Mouse (Mus musculus) neural tube, embryonic 10.5 days (tissue): ENCODE data around the gene Ppp1r1a.

ENCODE experiments used
- DNase-seq: peaks from one replicate; pipeline ENCODE4 v3.0.0-alpha.2; 2017; ENCODE audit warnings: low spot score; ENCODE audit errors: extremely low spot score

Gene Ppp1r1a

DNA sequence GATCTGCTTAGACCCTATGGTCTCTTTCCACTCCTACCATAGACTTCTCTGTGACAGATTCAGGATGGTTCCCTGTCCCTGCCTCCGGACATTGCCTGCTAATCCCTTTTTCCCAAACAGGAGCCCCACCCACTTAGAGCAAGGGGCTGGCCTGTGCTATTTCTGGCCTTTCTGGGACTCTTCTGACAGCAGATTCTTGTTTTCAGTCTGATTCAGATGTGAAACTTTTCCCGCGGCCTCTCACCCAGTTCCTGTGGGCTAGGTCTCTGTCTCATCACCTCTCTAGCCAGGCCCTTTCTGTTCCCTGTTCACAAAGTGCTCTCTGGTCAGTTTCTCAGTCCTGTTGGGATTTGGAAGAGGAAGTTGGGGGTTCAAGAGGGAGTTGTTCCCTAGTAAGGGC is 22.9 kb downstream of the Ppp1r1a start:
- no peak for DNase-seq

DNA sequence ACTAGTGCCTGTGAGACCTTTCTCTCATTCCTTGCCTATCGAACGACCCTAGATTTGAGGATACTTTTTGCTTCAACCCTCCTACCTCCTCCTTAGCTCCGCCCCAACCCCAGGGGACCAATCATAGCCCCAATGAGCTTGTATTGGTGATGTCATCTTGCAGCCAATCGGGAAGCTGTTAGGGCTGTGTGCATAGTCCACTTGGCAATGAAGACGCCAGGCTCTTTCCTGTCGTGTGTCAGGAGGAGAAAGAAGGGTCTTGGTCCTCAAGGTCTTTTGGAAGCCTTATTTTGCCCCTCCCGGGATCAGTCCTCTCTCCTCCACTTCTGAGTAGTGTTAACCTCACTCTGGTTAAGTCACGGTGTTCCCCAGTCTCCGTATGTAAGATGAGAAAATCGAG is 23.7 kb downstream of the Ppp1r1a start:
- DNase-seq = peak; percentile 81

DNA sequence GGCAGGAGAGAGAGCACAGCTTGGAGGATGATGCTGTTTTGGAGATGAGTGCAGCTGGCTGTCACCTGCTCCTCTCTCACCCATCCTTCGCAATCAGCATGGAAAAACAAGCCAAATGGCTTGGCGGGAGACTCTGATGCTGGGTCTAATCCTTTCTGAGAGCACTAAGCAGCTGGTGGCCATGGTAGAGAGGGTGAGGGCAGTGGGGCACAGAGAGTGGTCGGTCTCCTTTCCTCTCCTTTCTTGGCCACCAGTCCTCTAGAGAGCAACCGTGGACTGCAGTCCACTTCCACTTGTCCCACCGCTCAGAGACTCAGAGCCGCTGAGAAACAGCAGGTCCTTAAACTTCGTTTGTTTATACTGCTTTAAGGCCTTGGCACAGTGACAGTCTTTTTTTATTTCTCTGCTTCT is 24.2 kb downstream of the Ppp1r1a start:
- DNase-seq = no peak

GRCm38 (mm10) chr15:103511652-103512051 is 26.2 kb downstream of the Ppp1r1a start:
- DNase-seq = no peak

GRCm38 (mm10) chr15:103509317-103509716 is 28.5 kb downstream of the Ppp1r1a start:
- no peak for DNase-seq

DNA sequence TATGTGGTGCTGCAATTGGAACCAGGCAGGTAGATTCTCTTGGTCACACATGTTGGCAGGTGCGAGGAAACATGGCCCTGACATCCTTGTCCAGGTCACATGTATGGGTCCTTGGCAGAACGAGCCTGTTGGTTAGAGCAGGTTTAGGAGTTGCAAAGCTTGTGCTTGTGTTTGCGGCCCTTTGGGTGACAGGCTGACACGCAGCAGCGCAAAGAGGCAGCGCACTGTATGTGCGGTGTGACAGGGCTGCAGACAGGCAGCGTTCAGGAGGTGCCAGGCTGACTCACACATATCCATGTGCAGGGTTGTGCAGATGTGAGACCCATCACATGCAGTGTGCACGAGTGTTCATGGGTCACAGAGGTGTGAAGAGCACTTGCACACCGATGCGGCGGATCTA is 34.1 kb downstream of the Ppp1r1a start:
- DNase-seq = peak; percentile 36

DNA sequence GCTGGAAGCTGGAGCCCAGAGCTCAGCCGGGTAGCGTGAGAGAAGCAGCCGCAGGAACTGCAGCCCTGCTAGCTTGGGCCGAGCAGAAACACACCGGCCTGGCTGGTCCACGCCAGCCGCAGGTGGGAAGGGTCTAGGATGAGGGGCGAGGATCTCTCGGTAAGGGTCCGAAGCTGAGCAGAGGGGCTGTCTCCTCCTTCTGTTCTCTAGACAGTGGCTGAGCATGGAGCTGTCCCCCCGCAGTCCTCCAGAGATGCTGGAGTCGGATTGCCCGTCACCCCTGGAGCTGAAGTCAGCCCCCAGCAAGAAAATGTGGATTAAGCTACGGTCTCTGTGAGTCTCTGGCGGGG is 34.6 kb downstream of the Ppp1r1a start:
- DNase-seq = no peak

- peak; percentile 75 for DNase-seq
Measured at GRCm38 (mm10) chr15:103502435-103503250, 35.2 kb downstream of the Ppp1r1a start, which contains the start of gene Pde1b. TSS of gene Pde1b (plus strand) at chr15:103503034.

DNA sequence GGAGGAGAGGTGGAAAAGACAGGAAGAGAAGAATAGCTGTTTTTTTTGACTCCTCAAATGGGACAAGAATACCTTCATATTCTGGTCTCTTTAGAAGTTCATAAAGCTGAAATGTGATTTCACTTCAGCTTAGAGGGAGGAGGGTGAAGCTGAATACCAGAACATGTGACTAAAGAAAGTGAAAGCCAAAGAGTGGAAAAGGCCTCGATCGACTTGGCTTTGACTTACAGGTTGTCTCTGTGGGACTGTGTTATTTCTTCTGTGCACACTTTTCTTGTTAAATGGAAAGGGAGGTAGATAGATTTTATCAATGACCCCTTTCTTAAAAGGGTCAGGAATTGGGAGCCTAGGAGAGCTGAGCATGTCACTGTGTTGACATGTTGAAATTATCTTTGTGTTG is 36.6 kb downstream of the Ppp1r1a start:
- no peak for DNase-seq

DNA sequence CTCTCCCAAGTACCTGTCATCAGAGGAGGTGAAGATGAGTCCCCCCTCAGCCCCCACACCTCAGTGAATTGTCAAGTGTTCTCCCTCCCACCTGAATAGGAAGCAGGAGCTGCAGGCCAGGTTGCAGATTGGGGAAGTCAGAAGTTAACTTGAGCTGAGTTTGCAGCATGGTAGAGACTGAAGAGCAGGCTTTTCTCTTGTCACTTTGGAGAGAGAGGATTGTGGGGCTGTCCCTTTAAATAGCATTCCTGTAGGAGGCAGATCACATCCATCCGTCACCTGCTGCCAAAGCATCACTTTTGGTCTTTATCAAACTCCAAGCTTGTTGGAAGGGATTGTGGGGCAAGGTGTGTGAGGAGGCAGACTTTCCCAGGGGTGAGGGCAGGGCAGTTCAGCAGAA is 37.1 kb downstream of the Ppp1r1a start:
- no peak for DNase-seq

- no peak for DNase-seq
Measured at GRCm38 (mm10) chr15:103498157-103498556, 39.6 kb downstream of the Ppp1r1a start.

DNA sequence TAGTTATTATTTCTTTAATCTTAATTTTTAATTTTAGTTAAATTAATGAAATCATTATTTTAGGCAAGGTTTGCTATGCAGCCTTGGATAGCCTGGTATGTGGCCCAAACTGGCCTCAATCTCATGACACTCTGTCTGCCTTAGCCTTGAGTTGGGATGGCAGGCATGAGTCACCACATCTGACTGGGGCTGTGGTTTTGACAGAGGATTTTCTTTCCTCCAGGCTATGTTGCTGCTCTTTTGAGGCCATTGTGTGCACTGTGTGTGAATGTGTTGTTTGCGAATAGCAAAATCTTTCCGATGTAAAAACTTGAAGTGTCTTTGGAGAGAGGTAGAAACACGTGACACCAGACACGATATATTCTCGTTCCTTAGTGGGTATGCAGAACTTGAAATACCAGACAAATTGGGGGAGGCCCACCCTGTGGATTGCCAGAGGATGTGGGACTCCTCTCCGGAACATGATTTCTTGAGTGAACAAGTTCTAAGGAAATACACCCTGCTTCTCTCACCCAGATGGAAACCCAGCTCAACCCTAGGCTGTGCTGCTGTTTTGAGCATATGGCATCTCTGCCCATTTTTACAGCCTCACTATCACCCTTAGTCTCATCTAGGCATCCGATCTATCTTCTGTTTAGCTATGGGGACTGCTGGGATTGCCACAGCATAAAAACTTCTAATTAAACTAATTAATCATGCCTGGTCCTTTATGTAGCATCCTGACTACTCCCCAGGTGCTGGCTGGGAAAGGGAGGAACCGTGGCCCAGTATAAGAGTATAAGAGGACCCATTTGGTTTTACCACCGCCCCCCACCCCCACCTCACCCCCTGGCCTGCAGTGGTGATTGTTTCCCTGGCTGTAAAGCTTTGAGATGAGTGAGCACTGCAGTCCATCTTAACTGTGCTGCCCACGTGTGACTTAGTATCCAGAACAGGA is 41.3 kb downstream of the Ppp1r1a start:
- DNase-seq = no peak

- DNase-seq = no peak
Measured at GRCm38 (mm10) chr15:103488336-103488735, 49.5 kb downstream of the Ppp1r1a start.

DNA sequence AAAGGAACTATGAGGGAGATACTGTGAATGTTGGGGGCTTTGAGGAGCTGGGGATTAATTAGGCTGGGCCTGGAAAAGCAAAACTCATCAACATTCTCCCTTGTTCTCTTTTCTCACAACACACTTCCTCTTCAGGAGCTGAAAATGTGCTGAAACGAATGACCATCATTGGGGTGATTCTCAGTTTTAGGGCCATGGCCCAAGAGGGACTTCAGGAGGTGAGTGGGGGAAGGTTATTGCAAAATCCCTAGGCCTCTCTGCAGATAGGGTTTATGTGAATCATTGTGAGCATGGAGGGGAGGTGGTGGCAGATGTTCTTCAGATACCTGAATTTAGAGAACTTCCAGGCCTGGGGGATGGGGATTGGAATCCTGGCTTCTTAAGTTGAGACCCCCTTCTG is 51.1 kb downstream of the Ppp1r1a start:
- DNase-seq = no peak

DNA sequence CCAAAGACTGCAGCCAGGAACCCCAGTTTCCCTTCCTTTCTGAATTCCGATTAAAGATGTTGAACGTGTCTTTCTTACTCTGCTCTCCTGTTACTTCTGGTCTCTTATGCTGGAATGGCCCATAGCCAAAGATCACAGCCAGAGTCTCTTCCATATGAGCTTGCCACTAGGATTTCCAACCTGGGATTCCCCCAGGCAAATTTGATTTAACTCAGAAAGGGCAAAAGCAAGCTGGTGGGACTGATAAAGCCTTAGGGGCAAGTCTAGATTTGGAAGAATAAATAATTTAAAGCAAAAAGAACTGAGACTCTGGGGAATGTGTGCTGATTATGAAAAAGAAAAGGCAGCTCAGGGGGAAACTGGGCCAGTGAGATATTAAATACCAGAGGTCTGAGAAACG is 52.7 kb downstream of the Ppp1r1a start:
- no peak for DNase-seq

DNA sequence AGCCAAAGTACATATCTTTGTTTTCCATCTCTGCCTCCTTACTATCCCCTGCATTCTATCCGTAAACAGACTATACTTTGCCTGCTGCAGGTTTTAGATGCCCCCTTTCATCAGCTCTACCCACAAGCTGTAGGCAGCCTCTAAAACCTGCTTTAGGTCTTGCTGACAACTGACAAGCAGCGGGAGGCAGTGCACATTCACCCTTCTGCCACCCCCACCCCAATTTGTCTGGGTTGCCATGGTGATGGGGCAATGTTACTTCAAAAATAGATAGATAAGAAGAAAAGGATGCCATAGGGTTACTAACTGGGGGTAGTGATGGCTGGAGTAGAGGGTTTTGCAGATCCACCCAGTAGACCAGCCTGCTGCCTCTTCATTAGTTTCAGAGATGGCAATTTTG is 53.3 kb downstream of the Ppp1r1a start:
- DNase-seq = no peak

DNA sequence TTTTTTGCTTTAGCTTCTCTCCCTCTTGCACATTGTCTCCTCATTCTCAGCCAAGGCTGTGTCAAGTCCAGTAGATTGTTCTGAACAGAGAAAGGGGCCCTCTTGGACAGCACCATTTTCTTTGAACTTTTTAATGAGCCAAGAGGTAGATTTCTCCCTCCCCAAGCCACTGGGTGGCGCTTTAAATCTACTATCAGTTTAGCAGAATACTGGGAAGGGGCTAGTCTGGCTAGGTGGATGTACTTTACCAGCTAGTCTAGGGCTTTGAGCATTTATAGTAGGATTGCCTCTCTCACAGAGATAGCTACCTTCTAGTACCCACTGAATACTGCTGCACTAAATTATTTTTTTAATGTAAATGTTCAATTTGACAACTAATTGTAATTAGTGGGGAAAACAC is 55.3 kb downstream of the Ppp1r1a start:
- peak; percentile 45 for DNase-seq
